Comparison of ENCODE assay signal across 9 mouse cellular contexts in genomic region chr2:154420942-154421731, GRCm38 (mm10). TPM values are rescaled to one million over a fixed set of nuclear protein-coding genes. Genes with fewer than 3 reads are reported as not detected.
A peak's percentile ranks its signal among the peaks of the same experiment; 100 is the strongest.
DNase-seq lines count a peak whose midpoint lies in the region; ATAC-seq lines count a peak whose summit lies in the region.
"Had no signal": no experiment of that assay in that cellular context is flagged by ENCODE, and none has a peak within 500 bp of the region (broad histone marks: within the 10 kb centered on the region; RNA-seq: fewer than 3 reads in every experiment).

No protein-coding gene starts in this region.

- WGBS in hindbrain, embryonic 12.5 days, result 15% methylated on average over 7 of the region's 7 CpGs
- WGBS in neural tube, embryonic 14.5 days, result 20% methylated on average over 7 of the region's 7 CpGs

- no peak overlapping the region for H3K9ac ChIP-seq in hindbrain, embryonic 12.5 days
- no peak overlapping the region for H3K9ac ChIP-seq in neural tube, embryonic 14.5 days (replicated peaks; ENCODE audit: low read depth, low read length)
- H3K9ac ChIP-seq: liver, embryonic 13.5 days had no signal

- peaks cover 19% of the 10 kb centered on the region for H3K4me1 ChIP-seq in hindbrain, embryonic 12.5 days
- H3K4me1 ChIP-seq in neural tube, embryonic 14.5 days (ENCODE audit: control insufficient read depth, insufficient read depth, low read length), result no peaks in the 10 kb centered on the region; the same call in 1 of the 2 replicates
- H3K4me1 ChIP-seq: liver, embryonic 13.5 days had no signal

- H3K9me3 ChIP-seq in hindbrain, embryonic 12.5 days (replicated peaks), result no peaks in the 10 kb centered on the region
- H3K9me3 ChIP-seq in neural tube, embryonic 14.5 days (ENCODE audit: control insufficient read depth, low read length), result no peaks in the 10 kb centered on the region
- H3K9me3 ChIP-seq: liver, embryonic 13.5 days had no signal

- H3K4me3 ChIP-seq in hindbrain, embryonic 12.5 days, result no peak overlapping the region
- H3K4me3 ChIP-seq in neural tube, embryonic 14.5 days (ENCODE audit: low read depth, low read length), result no peak overlapping the region
- H3K4me3 ChIP-seq: liver, embryonic 13.5 days had no signal

- peak; percentile 90 for ATAC-seq in hindbrain, embryonic 12.5 days (ENCODE audit: low FRiP score)
- peak; percentile 78 for ATAC-seq in neural tube, embryonic 14.5 days (ENCODE audit: low read depth)

- H3K4me2 ChIP-seq in hindbrain, embryonic 12.5 days (replicated peaks), result no peak overlapping the region
- no peak overlapping the region for H3K4me2 ChIP-seq in neural tube, embryonic 14.5 days (ENCODE audit: low read depth, low read length)
- H3K4me2 ChIP-seq: liver, embryonic 13.5 days had no signal

- H3K27me3 ChIP-seq in hindbrain, embryonic 12.5 days, result no peaks in the 10 kb centered on the region
- no peaks in the 10 kb centered on the region for H3K27me3 ChIP-seq in neural tube, embryonic 14.5 days (ENCODE audit: control insufficient read depth, insufficient read depth, low read length)

- peak; percentile 63 for DNase-seq in layer of hippocampus, adult 9-11 months
- no peak for DNase-seq in layer of hippocampus, adult 18-20 months (ENCODE audit: low spot score in 2 of 2)
- peak; percentile 32 to 34 for DNase-seq in cerebellum, postnatal 36 days
- DNase-seq in lung, postnatal 36 days, result no peak
- DNase-seq in heart, adult 18-20 months, result no peak
- DNase-seq in kidney, adult 9 months, result no peak
- DNase-seq: liver, embryonic 13.5 days had no signal

- H3K27ac ChIP-seq in hindbrain, embryonic 12.5 days, result peak overlapping the region; percentile 78
- H3K27ac ChIP-seq in neural tube, embryonic 14.5 days (ENCODE audit: low read depth, low read length), result peak overlapping the region; percentile 39; the same call in 1 of the 2 replicates
- H3K27ac ChIP-seq: liver, embryonic 13.5 days had no signal

- H3K36me3 ChIP-seq in hindbrain, embryonic 12.5 days, result no peaks in the 10 kb centered on the region
- no peaks in the 10 kb centered on the region for H3K36me3 ChIP-seq in neural tube, embryonic 14.5 days (ENCODE audit: control insufficient read depth, insufficient read depth, low read length)
- H3K36me3 ChIP-seq: liver, embryonic 13.5 days had no signal

RNA-seq across cellular contexts. Expression of gene Snta1, which starts 13.2 kb away (rescaled TPM):
- 10 to 100 TPM; 45.3 to 47.7 TPM for total RNA-seq in layer of hippocampus, adult 18-20 months (2021)
- 8.9 and 9.7 TPM in 2 replicates for polyA plus RNA-seq in hindbrain, embryonic 12.5 days (2016; fragmentation: Nextera tagmentation; extraction: Ambion mirVana)
- 4.4 and 5.1 TPM in 2 replicates for polyA plus RNA-seq in neural tube, embryonic 14.5 days (2014; fragmentation: Nextera tagmentation; extraction: Ambion mirVana)
- 10 to 100 TPM; 78.7 to 79.5 TPM for total RNA-seq in heart, adult 18-20 months (2021)

RNA-seq across cellular contexts. Expression of gene Cbfa2t2, which starts 15.1 kb away (rescaled TPM):
- 10 to 100 TPM; 47.9 to 48.9 TPM for total RNA-seq in layer of hippocampus, adult 18-20 months (2021)
- 68.0 and 77.3 TPM in 2 replicates for polyA plus RNA-seq in hindbrain, embryonic 12.5 days (2016; fragmentation: Nextera tagmentation; extraction: Ambion mirVana)
- polyA plus RNA-seq in neural tube, embryonic 14.5 days (2014; fragmentation: Nextera tagmentation; extraction: Ambion mirVana), result 48.8 and 51.2 TPM in 2 replicates
- 10 to 100 TPM; 12.8 to 15.9 TPM for total RNA-seq in heart, adult 18-20 months (2021)

RNA-seq across cellular contexts. Expression of gene Cdk5rap1, which starts 48.3 kb away (rescaled TPM):
- 10 to 100 TPM; 14.8 to 14.9 TPM for total RNA-seq in layer of hippocampus, adult 18-20 months (2021)
- 13.7 and 16.3 TPM in 2 replicates for polyA plus RNA-seq in hindbrain, embryonic 12.5 days (2016; fragmentation: Nextera tagmentation; extraction: Ambion mirVana)
- 7.1 and 10.5 TPM in 2 replicates for polyA plus RNA-seq in neural tube, embryonic 14.5 days (2014; fragmentation: Nextera tagmentation; extraction: Ambion mirVana)
- total RNA-seq in heart, adult 18-20 months (2021), result 10 to 100 TPM; 17.3 to 22.8 TPM

Comparison
In these comparisons a context has a peak if more than half of its experiments do, and no peak if none do; other contexts are left out.
1. DNase-seq: peak in layer of hippocampus, adult 9-11 months (single experiment) and cerebellum, postnatal 36 days (2 of 2); none in layer of hippocampus, adult 18-20 months (0 of 2), lung, postnatal 36 days (single experiment), heart, adult 18-20 months (0 of 2) and kidney, adult 9 months (single experiment).